Mouse (Mus musculus) hindbrain, embryonic 10.5 days (tissue): ENCODE measurements around the gene Uckl1. TPM values are rescaled to one million over a fixed set of nuclear protein-coding genes. Genes with fewer than 3 reads are reported as not detected.

Experiments
- DNase-seq: peaks from one replicate; pipeline ENCODE4 v3.0.0-alpha.2; 2017; ENCODE audit warnings: low spot score
- H3K27ac ChIP-seq: fragments of 300-500 bp; sonication (generic); 2 replicates; pipeline ENCODE4 v1.5.1; 2016; ENCODE audit warnings: mild to moderate bottlenecking, moderate library complexity
- H3K27me3 ChIP-seq: fragments of 300-500 bp; sonication (generic); 2 replicates; pipeline ENCODE4 v1.6.1; 2016; ENCODE audit warnings: mild to moderate bottlenecking; ENCODE audit not compliant: poor library complexity, insufficient read depth, severe bottlenecking
- H3K36me3 ChIP-seq: fragments of 300-500 bp; sonication (generic); 2 replicates; pipeline ENCODE4 v1.6.1; 2016; ENCODE audit warnings: mild to moderate bottlenecking, moderate library complexity
- H3K4me1 ChIP-seq: fragments of 300-500 bp; sonication (generic); replicated peaks from 2 replicates; pipeline ENCODE4 v1.6.1; 2016; ENCODE audit warnings: mild to moderate bottlenecking
- H3K4me3 ChIP-seq: fragments of 300-500 bp; sonication (generic); 2 replicates; pipeline ENCODE4 v1.5.1; 2016; ENCODE audit warnings: mild to moderate bottlenecking, moderate library complexity
- H3K9me3 ChIP-seq: fragments of 300-500 bp; sonication (generic); 2 replicates; pipeline ENCODE4 v1.6.1; 2016; ENCODE audit warnings: mild to moderate bottlenecking, moderate library complexity
- WGBS: fragments of 180-500 bp; shearing (Covaris S2); methylation state at CpG from one replicate; pipeline ENCODE4 v1.1.7; 2016; 5-methylcytosine and 5-hydroxymethylcytosine counted together
- polyA plus RNA-seq: library from polyadenylated mRNA; unstranded; fragments of >200 nt; fragmentation: Nextera tagmentation; extraction: Ambion mirVana; gene quantifications from 2 replicates; pipeline ENCODE4 v1.2.1, GENCODE M21; 2016

Uckl1 gene
- polyA plus RNA-seq, 1 experiment from 2014 or later: 56.8 TPM

- DNase-seq: no peak
- no peaks in the 10 kb centered on the region for H3K9me3 ChIP-seq
- no peak overlapping the region for H3K27ac ChIP-seq
- peaks cover 32% of the 10 kb centered on the region for H3K36me3 ChIP-seq
- no peak overlapping the region for H3K4me3 ChIP-seq
- 92% methylated on average over 7 of the region's 7 CpGs for WGBS
- H3K4me1 ChIP-seq: peaks cover 13% of the 10 kb centered on the region; the same call in 1 of the 2 replicates
- H3K27me3 ChIP-seq: no peaks in the 10 kb centered on the region
These were observed 9.7 kb downstream of the Uckl1 start for GRCm38 (mm10) chr2:181574921-181575545.

DNA sequence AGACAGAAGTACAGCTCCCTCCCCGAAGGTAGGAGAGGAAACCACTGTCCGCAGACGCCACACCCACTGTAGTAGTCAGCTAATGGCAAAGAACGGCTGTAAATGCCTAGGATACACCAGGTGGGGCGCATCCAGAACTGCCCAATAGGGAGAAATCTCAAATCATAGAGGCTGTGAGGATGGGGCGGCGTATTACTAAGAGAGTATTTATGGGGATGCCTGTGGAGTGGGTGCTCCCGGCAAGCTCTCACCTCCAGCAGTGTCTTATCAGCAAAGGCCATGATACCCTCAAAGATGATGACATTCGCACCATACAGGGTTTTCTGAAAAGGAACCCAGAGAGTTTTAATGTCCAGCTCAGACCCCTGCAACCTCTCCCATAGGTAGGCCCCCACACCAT is 10.7 kb downstream of the Uckl1 start:
- Histone ChIP-seq H3K4me1 (peaks cover 8% of the 10 kb centered on the region; the same call in 1 of the 2 replicates), H3K4me3 (no peak overlapping the region), H3K9me3 (no peaks in the 10 kb centered on the region), H3K36me3 (peaks cover 32% of the 10 kb centered on the region), H3K27me3 (no peaks in the 10 kb centered on the region), H3K27ac (no peak overlapping the region)
- WGBS: 94% methylated on average over 9 of the region's 9 CpGs
- no peak for DNase-seq

DNA sequence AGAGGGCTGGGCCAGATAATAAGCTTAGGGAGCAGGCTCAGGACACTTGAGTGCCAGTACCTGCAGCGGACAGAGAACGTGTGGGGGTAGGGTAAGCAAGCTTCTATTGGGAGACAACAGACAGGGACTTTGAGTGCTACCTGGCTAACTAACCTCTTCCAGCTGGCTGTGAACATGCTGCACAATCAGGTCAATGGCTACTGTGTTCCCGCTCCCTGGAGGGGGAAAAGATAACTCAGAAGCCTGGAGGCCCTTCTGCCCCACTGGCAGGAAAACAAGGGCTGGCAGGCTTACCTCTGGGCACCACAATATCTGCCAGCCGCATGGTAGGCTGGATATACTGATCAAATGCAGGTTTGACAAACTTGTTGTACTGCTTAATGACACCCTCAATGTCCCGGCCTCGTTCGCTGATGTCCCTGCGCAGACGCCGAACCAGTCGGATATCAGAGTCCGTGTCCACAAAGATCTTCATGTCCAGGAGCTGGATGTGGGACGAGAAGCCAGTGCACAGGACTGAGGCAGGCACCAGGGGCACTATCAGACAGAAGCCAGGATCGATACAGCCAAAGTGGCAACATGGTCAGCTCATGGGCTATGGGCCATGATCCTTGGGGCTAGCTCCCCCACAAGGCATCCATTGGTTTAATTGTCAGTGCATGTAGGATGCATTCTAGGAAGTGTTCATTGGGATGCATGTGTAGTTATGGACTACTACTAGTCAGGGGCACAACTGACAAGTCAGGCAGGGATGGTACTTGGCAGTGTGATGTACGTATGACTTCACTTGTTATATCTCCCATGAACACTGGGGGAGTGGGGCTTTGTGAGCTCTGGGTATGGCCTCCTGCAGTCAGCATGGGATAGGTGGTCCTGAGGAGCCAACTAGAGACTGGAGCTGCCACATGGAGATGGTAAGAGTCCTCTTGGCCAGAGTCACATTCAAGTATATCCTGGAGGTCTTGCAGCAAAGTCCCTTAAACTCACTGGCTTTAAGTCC is 11.5 kb downstream of the Uckl1 start:
- H3K4me1 ChIP-seq: peaks cover 8% of the 10 kb centered on the region; the same call in 1 of the 2 replicates
- no peak for DNase-seq
- no peaks in the 10 kb centered on the region for H3K9me3 ChIP-seq
- H3K36me3 ChIP-seq: peaks cover 32% of the 10 kb centered on the region
- H3K4me3 ChIP-seq: no peak overlapping the region
- no peak overlapping the region for H3K27ac ChIP-seq
- H3K27me3 ChIP-seq: no peaks in the 10 kb centered on the region
- 91% methylated on average over 15 of the region's 15 CpGs for WGBS

DNA sequence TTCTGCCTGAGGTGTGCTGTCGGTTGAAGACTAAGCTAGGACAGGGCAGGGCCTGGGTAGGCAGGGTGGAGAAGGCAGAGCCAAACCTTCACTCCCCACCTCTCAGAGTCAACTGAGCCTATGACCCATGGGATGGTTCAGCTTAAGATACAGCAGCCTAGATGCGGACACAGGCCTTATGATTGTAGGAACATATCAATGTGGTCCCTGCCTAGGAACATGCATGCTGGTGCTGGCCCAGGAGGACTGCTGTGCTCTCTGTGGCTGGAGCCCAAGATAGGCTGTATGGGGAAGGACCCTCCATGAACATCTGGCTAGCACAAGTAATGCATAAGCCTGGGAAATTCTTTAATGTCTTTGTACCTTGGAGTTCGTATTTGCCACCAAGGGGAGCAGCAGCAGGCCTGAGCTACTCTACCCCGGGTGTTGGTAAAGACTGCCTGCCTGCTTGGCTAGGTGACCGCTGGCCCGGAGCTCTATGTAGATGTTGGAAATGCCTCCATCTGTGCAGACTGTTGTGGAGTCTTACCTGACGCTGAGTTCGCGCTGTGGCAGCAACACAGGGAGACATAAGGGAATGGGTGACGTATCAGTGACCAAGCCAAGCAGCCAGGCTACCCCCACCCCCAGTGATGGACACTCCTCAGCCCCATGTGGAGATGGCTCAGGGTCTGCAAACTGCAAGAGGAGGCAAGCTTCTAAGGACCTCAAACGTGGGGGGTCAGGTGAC is 12.6 kb downstream of the Uckl1 start:
- no peak overlapping the region for H3K4me3 ChIP-seq
- no peak for DNase-seq
- H3K4me1 ChIP-seq: peaks cover 5% of the 10 kb centered on the region; the same call in 1 of the 2 replicates
- H3K27me3 ChIP-seq: no peaks in the 10 kb centered on the region
- no peak overlapping the region for H3K27ac ChIP-seq
- WGBS: 89% methylated on average over 11 of the region's 11 CpGs
- peaks cover 32% of the 10 kb centered on the region for H3K36me3 ChIP-seq
- no peaks in the 10 kb centered on the region for H3K9me3 ChIP-seq

DNA sequence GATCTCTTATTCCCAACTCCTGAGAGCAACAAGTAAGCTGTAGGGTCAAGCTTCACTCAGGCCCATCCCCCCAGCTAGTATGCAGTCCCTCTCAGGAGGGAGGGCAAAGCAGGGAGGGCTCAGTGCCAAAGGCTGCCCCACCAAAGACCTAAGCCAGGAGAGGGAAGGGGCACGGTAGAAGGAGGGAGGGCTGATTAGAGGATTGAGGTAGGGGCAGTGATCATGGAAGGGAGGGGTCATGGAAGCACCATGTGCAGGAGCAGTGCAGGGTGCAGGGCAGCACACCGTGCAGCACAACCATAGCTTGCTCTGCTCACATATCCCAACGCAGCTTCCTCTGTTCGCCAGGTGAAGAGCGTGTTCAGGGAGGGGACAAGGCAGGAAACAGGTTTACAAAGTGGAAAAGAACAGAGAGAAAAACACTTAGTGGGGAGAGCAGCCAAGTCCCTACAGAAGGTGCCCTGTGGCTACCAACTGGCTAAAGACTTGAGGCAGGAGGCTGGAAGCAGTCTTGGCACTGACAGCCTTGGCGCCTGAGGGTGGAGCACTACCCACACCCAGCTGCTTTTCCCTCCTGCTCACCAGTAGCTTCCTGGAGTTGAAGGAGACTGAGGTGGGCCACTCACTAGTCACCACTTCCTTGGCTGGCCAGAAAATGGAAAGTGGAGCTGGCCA is 13.6 kb downstream of the Uckl1 start:
- WGBS: 72% methylated on average over 6 of the region's 6 CpGs
- H3K36me3 ChIP-seq: peaks cover 32% of the 10 kb centered on the region
- no peaks in the 10 kb centered on the region for H3K27me3 ChIP-seq
- H3K9me3 ChIP-seq: no peaks in the 10 kb centered on the region
- H3K4me1 ChIP-seq: peaks cover 5% of the 10 kb centered on the region; the same call in 1 of the 2 replicates
- H3K4me3 ChIP-seq: no peak overlapping the region
- DNase-seq: no peak
- H3K27ac ChIP-seq: no peak overlapping the region

DNA sequence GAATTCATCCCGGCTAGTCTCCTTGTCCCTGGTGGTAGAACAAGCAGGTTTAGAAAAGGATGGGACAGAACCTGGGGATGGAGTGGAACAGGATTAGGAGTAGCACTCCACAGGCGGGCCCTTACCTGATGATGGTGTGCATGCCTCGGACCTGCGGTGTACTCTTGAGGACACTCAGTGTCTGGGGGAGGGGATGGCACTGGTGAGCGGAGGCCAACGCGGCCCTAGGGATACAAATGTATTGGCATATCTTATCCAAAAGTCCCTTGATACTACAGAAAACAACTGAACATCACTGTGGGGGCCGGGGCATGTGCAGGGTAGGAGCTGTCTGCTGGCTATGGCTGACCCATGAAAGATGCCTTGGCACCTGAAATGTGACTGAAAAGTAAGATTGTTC is 14.3 kb downstream of the Uckl1 start:
- DNase-seq: no peak
- Histone ChIP-seq H3K9me3 (no peaks in the 10 kb centered on the region), H3K4me1 (peaks cover 5% of the 10 kb centered on the region; the same call in 1 of the 2 replicates), H3K36me3 (peaks cover 32% of the 10 kb centered on the region), H3K27ac (no peak overlapping the region), H3K27me3 (no peaks in the 10 kb centered on the region), H3K4me3 (no peak overlapping the region)
- WGBS: 89% methylated on average over 8 of the region's 8 CpGs

DNA sequence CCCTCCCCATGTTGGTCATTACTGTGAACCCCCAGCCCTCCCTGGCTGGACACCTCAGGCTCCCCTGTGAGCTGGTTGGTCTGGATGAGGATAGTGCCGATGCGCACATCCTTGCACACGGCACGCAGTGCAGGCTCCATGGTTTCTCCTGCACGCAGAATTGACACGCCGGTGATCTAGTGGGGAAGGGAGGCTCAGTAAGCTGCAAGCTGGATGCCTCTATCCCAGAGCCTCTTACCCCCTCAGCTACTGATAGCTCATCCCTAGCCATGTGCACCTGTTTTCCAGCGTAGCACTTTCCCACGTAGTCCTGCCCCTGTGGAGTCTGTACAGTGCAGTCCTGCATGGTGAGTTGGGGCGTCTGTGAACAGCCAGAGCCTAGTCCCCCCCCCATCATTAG is 14.8 kb downstream of the Uckl1 start:
- H3K36me3 ChIP-seq: peaks cover 29% of the 10 kb centered on the region
- H3K27ac ChIP-seq: no peak overlapping the region
- H3K4me3 ChIP-seq: no peak overlapping the region
- no peak for DNase-seq
- peaks cover 5% of the 10 kb centered on the region; the same call in 1 of the 2 replicates for H3K4me1 ChIP-seq
- H3K9me3 ChIP-seq: no peaks in the 10 kb centered on the region
- no peaks in the 10 kb centered on the region for H3K27me3 ChIP-seq
- WGBS: 91% methylated on average over 10 of the region's 10 CpGs

GRCm38 (mm10) chr2:181568272-181569008 is 16.3 kb downstream of the Uckl1 start:
- no peak overlapping the region for H3K4me3 ChIP-seq
- H3K36me3 ChIP-seq: peaks cover 15% of the 10 kb centered on the region
- peak; percentile 39 for DNase-seq
- 80% methylated on average over 7 of the region's 7 CpGs for WGBS
- no peaks in the 10 kb centered on the region for H3K9me3 ChIP-seq
- no peak overlapping the region for H3K27ac ChIP-seq
- peaks cover 5% of the 10 kb centered on the region; the same call in 1 of the 2 replicates for H3K4me1 ChIP-seq
- H3K27me3 ChIP-seq: no peaks in the 10 kb centered on the region

DNA sequence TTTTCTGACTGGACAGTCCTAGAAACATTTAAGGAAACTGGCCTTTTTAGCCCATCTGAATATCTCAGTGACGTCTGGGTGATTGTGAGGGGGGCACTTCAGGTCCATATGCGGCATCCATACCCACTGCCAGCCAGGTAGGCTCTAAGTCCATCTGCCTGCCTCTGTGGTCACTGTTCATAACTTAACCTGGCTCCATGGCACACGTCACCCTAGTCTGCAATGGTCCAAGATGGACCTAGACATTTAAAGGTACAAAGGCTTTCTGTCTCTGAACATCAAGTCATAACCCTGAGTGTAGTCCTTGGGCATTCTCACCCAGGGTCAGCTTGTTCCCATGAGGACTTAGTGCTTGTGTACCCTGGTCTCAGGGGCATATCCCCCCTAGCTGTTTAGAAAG is 17.4 kb downstream of the Uckl1 start:
- Histone ChIP-seq H3K9me3 (no peaks in the 10 kb centered on the region), H3K36me3 (peaks cover 4% of the 10 kb centered on the region), H3K4me3 (no peak overlapping the region), H3K4me1 (peaks cover 5% of the 10 kb centered on the region; the same call in 1 of the 2 replicates), H3K27me3 (no peaks in the 10 kb centered on the region), H3K27ac (no peak overlapping the region)
- 90% methylated on average over 3 of the region's 3 CpGs for WGBS
- no peak for DNase-seq

GRCm38 (mm10) chr2:181553772-181554171 is 30.9 kb downstream of the Uckl1 start:
- no peak overlapping the region for H3K27ac ChIP-seq
- H3K36me3 ChIP-seq: peaks cover 61% of the 10 kb centered on the region
- no peak overlapping the region for H3K4me3 ChIP-seq

GRCm38 (mm10) chr2:181550233-181550632 is 34.5 kb downstream of the Uckl1 start:
- Histone ChIP-seq H3K4me3 (no peak overlapping the region), H3K27ac (no peak overlapping the region), H3K9me3 (no peaks in the 10 kb centered on the region), H3K4me1 (no peaks in the 10 kb centered on the region), H3K27me3 (no peaks in the 10 kb centered on the region), H3K36me3 (peaks cover 91% of the 10 kb centered on the region)
- DNase-seq: no peak
- 93% methylated on average over 2 of the region's 2 CpGs for WGBS

More at GRCm38 (mm10) chr2:181553772-181554171, 30.9 kb downstream of the Uckl1 start:
- no peak for DNase-seq
- H3K4me1 ChIP-seq: no peaks in the 10 kb centered on the region
- H3K9me3 ChIP-seq: no peaks in the 10 kb centered on the region
- no peaks in the 10 kb centered on the region for H3K27me3 ChIP-seq
